Mouse (Mus musculus): Measurements from ENCODE around the gene Nrn1. TPM values are rescaled to one million over a fixed set of nuclear protein-coding genes. Genes with fewer than 3 reads are reported as not detected.

Gene Nrn1
- polyA plus RNA-seq (2016; fragmentation: Nextera tagmentation; extraction: Ambion mirVana), result 43.8 and 47.0 TPM in 2 replicates

DNA sequence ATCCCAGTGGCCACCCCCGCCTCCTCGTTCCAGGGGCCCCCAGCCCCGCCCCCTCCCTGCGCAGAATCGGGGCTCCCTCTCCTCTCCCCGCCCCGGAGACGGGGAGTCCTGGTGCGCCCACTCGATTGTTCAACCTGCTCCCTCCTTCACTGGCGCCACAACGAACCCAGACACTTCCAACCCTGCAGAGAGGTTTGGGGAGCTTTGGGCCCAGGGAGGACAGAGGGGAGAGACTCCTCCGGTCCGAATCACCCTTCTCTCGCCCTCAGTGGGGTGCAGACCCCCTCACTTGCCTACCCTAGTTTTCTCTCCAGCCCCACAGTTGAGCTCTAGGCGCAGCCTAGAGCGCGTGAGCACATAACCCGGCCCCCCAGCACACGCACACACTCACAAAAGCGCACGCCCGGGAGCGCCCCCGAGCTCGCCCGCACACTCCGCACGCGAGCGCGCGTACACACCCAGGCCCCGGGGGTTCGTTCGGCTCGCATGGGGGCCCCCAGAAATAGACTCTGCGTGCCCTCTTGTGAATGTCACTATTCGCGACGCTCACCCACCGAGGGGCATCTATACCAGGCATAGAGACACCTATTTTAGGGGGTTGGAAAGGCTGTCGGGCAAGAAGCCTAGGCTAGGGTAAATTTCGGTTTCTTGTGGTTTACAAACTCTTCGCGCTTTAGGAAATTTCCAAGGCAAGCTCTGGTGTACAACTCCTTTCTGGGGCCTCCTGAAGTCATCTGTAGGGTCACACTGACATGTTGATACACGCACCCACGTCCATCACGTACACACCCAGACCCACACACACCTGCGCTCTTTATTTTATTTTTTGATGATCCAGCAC, at the start of gene Nrn1:
Gene Nrn1 (minus strand): TSS at position 401 of the 841 bp plus-strand sequence.
- under 1% methylated on average over 44 of the region's 50 CpGs for WGBS
- peak within 1 kb of the TSS; percentile 95 for H3K27ac ChIP-seq
- peak within 1 kb of the TSS; percentile 77 for H3K9ac ChIP-seq
- H3K4me1 ChIP-seq, result peaks cover 22% of the 10 kb centered on the region
- no peaks in the 10 kb centered on the region for H3K9me3 ChIP-seq (replicated peaks)
- 0 out of 2 replicates have a peak, but pooled peaks have one; percentile 21 for ATAC-seq (ENCODE audit: low FRiP score)
- no peaks in the 10 kb centered on the region for H3K36me3 ChIP-seq
- H3K27me3 ChIP-seq, result peaks cover 54% of the 10 kb centered on the region
- H3K4me3 ChIP-seq, result peak within 1 kb of the TSS; percentile 44
- H3K4me2 ChIP-seq (replicated peaks), result peak within 1 kb of the TSS; percentile 79

DNA sequence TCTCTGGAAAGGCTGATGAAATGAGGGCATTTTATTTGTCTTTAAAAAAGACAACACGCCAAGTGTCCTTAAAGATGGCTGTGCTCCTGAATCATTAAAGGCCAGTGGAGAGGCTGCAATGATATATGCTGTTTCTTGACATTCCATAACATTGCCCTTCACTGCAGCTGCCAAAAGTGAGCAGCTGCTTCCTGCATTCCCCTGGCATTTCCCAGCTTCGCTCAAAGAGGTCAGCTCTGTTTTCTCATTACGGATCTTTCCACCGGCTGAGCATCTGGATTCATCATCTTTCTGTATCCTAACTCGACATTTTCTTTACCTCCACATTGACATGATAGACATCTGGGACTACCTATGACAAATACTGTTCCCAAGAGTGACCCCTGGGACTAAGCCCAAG, 44.7 kb upstream of the Nrn1 start:
- ATAC-seq (ENCODE audit: low FRiP score), result no peak
- H3K9me3 ChIP-seq (replicated peaks), result no peaks in the 10 kb centered on the region
- no peaks in the 10 kb centered on the region for H3K4me1 ChIP-seq
- no peak overlapping the region for H3K4me2 ChIP-seq (replicated peaks)
- no peaks in the 10 kb centered on the region for H3K36me3 ChIP-seq
- no peaks in the 10 kb centered on the region for H3K27me3 ChIP-seq
- H3K9ac ChIP-seq, result no peak overlapping the region
- H3K27ac ChIP-seq, result no peak overlapping the region
- 69% methylated on average over 5 of the region's 5 CpGs for WGBS
- no peak overlapping the region for H3K4me3 ChIP-seq

DNA sequence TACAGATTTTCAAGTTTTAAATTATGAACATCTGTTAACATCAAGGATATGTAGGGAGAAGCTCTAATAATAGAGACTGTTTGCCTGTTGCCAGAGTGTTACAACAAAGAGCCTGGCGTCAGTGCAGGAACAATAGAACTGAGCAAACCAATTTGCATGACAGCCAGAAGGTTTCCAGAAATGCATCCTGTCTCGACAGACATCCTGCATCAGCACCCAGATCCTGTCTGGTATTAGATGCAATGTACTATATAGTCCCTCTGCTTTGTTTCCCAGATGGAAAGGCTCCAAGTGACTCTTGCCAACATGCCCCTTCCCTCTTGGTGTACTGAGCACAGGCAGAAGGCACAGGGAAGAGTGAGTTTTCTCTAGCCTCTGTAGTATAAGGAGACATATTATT, 31.9 kb upstream of the Nrn1 start:
- H3K27me3 ChIP-seq, result no peaks in the 10 kb centered on the region
- no peaks in the 10 kb centered on the region for H3K9me3 ChIP-seq (replicated peaks)
- H3K4me2 ChIP-seq (replicated peaks), result no peak overlapping the region
- no peak for ATAC-seq (ENCODE audit: low FRiP score)
- H3K9ac ChIP-seq, result no peak overlapping the region
- H3K27ac ChIP-seq, result no peak overlapping the region
- no peaks in the 10 kb centered on the region for H3K4me1 ChIP-seq
- WGBS, result 30% methylated on average over 2 of the region's 2 CpGs
- H3K36me3 ChIP-seq, result no peaks in the 10 kb centered on the region
- no peak overlapping the region for H3K4me3 ChIP-seq

DNA sequence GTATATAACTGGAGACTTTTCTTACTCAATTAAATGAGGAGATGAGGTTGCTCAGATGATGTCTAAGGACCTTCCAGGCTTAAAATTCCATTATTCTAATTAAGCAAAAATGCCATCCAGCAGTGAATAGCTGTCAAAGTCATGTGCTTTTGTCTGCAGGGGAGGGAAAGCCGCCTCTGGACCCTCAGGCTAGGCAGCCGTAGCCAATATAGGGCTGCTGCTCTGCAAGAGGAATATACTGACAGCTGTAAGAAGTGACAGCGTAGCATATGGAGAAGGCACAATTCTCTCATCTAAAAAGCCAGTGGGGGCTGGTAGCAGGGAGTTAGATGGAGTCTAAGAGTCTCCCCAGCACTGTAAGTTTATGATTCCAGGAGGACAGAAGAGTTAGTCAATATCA, 16.9 kb upstream of the Nrn1 start:
- no peaks in the 10 kb centered on the region for H3K36me3 ChIP-seq
- no peak overlapping the region for H3K4me3 ChIP-seq
- no peak overlapping the region for H3K27ac ChIP-seq
- 49% methylated on average over 3 of the region's 3 CpGs for WGBS
- no peaks in the 10 kb centered on the region for H3K4me1 ChIP-seq
- no peaks in the 10 kb centered on the region for H3K9me3 ChIP-seq (replicated peaks)
- no peak for ATAC-seq (ENCODE audit: low FRiP score)
- H3K27me3 ChIP-seq, result no peaks in the 10 kb centered on the region
- H3K9ac ChIP-seq, result no peak overlapping the region
- H3K4me2 ChIP-seq (replicated peaks), result no peak overlapping the region

DNA sequence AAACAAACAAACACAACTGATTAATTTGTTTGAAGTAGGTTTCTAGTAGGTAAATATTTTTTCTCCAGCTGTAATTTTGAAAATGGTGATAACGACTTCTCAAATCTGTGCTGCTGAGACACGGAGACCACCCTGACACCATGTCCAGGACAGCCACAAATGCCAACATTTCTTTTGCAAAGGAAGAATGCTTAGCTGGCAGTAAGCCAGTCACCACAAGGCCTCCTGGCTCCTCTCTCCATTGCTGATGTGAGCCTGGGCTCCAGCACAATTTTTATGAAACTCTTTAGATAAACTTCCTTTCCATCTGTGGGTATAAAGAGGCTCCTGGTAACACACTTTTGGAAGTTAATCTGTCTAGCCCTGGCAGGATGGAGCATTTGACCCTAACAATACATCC, 15.1 kb upstream of the Nrn1 start:
- Histone ChIP-seq H3K27ac (no peak overlapping the region), H3K4me2 (replicated peaks) (no peak overlapping the region), H3K4me3 (no peak overlapping the region), H3K36me3 (no peaks in the 10 kb centered on the region), H3K27me3 (no peaks in the 10 kb centered on the region), H3K9me3 (replicated peaks) (no peaks in the 10 kb centered on the region), H3K9ac (no peak overlapping the region), H3K4me1 (no peaks in the 10 kb centered on the region)
- ATAC-seq (ENCODE audit: low FRiP score), result no peak
- 74% methylated on average over 2 of the region's 2 CpGs for WGBS

DNA sequence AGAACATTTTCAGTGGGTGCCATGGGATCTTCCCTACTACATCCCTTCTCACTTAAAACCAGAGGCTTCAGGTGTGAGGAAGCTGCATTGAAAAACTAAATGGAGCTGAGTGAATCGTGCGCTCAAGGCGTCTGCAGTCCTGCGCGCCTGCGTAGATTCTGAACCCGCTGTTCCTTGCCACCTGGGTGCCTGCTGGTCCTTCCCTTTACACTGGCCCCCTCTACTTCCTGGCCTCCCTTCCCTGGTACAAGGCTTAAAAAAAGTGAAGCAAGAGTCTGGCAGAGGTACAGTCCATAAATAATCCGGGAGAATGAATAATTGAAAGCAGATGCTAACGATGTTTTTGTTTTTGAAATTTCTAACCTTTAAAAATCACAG, 1.7 kb upstream of the Nrn1 start:
- ATAC-seq (ENCODE audit: low FRiP score), result peak; percentile 44
- Histone ChIP-seq H3K36me3 (no peaks in the 10 kb centered on the region), H3K4me2 (replicated peaks) (peak overlapping the region; percentile 79), H3K4me1 (peaks cover 19% of the 10 kb centered on the region), H3K4me3 (peak overlapping the region; percentile 44), H3K27ac (peak overlapping the region; percentile 95), H3K27me3 (peaks cover 39% of the 10 kb centered on the region), H3K9ac (peak overlapping the region; percentile 65), H3K9me3 (replicated peaks) (no peaks in the 10 kb centered on the region)
- WGBS, result 8% methylated on average over 9 of the region's 9 CpGs

DNA sequence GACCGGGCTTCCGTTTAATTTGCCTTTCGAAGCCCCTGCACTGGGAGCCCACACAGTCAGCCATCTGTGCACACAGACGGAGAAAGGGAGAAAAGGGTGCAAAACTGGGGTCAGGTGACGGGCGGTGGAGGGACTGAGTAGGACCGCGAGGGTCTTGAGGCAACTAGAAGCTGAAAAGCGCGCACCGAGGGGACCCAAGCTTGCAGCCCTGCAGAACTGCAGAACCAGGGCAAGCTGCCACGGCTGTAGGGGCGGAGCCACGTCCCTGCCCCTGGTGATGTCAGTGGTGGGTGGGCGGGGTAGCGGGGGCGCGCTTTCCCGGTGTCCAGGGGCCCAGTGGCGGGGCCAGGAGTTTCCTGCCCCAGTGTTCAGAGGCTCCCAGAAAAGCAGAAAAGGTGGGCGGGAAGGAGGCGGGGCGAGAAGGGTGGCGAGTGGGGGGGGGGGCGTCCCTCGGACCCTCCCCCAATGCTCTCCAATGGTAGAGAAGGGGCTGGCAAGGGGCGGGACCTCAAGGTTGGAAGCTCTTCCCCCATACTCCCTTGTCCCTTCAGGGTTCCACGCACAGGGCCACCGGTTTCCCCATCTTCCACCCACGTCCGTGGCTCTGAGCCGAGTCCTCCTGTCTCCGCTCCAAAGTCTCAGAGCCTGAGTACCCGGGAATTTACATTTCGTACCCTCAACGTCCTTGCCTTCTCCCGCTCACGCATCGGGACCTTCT, 1.1 kb upstream of the Nrn1 start:
- H3K4me1 ChIP-seq, result peaks cover 22% of the 10 kb centered on the region
- H3K4me3 ChIP-seq, result peak overlapping the region; percentile 44
- H3K36me3 ChIP-seq, result no peaks in the 10 kb centered on the region
- peak overlapping the region; percentile 65 for H3K9ac ChIP-seq
- H3K4me2 ChIP-seq (replicated peaks), result peak overlapping the region; percentile 79
- peak overlapping the region; percentile 95 for H3K27ac ChIP-seq
- H3K27me3 ChIP-seq, result peaks cover 44% of the 10 kb centered on the region
- 1% methylated on average over 31 of the region's 39 CpGs for WGBS
- peak; percentile 92 for ATAC-seq (ENCODE audit: low FRiP score)
- no peaks in the 10 kb centered on the region for H3K9me3 ChIP-seq (replicated peaks)

DNA sequence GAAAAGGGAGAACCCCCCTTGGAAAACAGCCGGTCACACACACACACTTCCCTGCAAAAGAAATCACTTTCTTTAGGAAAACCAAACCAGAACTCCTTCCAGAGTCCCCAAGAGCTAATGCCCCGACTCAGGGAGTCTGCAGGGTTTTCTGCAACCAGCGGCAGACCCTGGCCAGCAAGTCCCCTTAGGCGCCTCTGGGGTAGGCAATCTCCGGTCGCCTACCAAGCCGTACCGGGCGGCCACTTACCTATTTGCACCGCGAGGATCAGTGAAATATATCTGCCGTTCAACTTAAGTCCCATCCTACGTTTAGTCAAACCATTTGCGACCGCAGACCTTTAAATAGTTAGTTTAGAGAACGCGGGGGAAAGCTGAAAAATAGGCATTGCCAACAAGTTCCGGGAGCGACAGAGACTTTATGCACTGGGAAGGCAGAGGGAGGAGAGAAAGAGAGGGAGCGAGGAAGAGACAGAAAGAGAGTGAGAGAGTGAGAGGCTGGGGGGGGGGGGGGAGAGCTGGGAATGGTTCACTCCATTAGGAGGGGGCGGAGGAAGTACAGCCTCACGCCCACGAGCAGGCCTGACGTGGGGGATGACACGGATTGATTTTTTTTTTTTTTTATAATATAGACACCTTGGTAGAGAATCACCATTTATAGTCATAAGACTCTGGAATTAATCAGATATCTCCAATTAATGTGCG, 791 bp downstream of the Nrn1 start:
- WGBS, result under 1% methylated on average over 24 of the region's 26 CpGs
- H3K9me3 ChIP-seq (replicated peaks), result no peaks in the 10 kb centered on the region
- H3K27me3 ChIP-seq, result peaks cover 62% of the 10 kb centered on the region
- H3K9ac ChIP-seq, result peak overlapping the region; percentile 77
- peak overlapping the region; percentile 95 for H3K27ac ChIP-seq
- no peaks in the 10 kb centered on the region for H3K36me3 ChIP-seq
- H3K4me3 ChIP-seq, result peak overlapping the region; percentile 44
- peak overlapping the region; percentile 79 for H3K4me2 ChIP-seq (replicated peaks)
- ATAC-seq (ENCODE audit: low FRiP score), result no peak
- H3K4me1 ChIP-seq, result peaks cover 22% of the 10 kb centered on the region

DNA sequence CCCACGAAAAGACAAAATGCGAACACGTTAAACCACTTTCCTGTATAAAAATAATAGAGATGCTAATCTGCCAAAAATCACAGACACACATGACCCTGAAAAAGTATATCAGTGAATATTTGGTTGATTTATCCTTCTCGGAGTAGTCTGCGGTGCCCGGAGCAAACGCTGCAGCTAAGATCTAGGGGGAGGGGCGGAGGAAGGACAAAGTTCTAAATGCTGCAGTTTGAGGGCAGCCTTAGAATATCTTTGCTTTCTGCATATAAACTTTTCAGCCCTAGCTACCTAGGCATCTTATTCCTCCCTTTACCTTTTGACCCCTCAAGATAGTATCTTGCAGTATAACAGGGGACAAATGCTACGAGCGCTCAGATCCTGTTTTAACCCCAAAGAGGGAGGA, 1.4 kb downstream of the Nrn1 start:
- H3K4me1 ChIP-seq, result peaks cover 22% of the 10 kb centered on the region
- H3K9ac ChIP-seq, result peak overlapping the region; percentile 77
- H3K4me2 ChIP-seq (replicated peaks), result peak overlapping the region; percentile 79; the same call in 1 of the 2 replicates
- peaks cover 68% of the 10 kb centered on the region for H3K27me3 ChIP-seq
- whole genome bisulfite sequencing, result under 1% methylated on average over 10 of the region's 10 CpGs
- H3K36me3 ChIP-seq, result no peaks in the 10 kb centered on the region
- ATAC-seq (ENCODE audit: low FRiP score), result no peak
- peak overlapping the region; percentile 95 for H3K27ac ChIP-seq
- H3K9me3 ChIP-seq (replicated peaks), result no peaks in the 10 kb centered on the region
- peak overlapping the region; percentile 44 for H3K4me3 ChIP-seq

DNA sequence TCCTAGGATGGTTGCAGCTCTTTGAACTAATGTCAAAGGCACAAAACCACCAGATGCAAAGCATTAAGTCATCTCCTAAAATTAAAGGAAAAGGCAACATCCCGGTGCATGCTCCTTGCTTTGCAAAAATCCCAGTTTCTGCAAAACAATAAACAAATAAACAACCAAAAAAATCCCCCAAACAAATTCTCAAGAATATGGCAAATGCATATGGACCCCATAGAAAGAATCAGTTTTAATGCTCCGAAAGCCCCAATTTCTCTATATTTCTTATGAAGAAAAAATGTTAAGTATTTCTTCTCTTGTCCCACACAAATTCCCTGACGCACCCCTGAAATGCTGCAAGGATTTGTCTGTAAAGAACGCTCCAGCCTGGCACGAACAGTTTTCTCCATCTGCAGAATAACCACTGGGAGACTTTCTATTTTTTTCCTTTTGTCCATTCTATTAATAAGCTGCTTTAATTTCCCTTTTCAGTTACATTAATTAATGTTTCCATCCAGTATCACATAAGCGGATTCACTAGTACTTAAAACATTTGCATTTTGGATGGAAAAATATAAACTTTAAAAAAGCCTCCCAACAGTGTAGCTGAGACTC, 1.9 kb downstream of the Nrn1 start:
- peaks cover 71% of the 10 kb centered on the region for H3K27me3 ChIP-seq
- no peaks in the 10 kb centered on the region for H3K9me3 ChIP-seq (replicated peaks)
- H3K9ac ChIP-seq, result peak overlapping the region; percentile 77
- H3K27ac ChIP-seq, result peak overlapping the region; percentile 95
- peaks cover 22% of the 10 kb centered on the region for H3K4me1 ChIP-seq
- no peak for ATAC-seq (ENCODE audit: low FRiP score)
- peak overlapping the region; percentile 44 for H3K4me3 ChIP-seq
- no peaks in the 10 kb centered on the region for H3K36me3 ChIP-seq
- peak overlapping the region; percentile 79 for H3K4me2 ChIP-seq (replicated peaks)
- 4% methylated on average over 6 of the region's 6 CpGs for WGBS

DNA sequence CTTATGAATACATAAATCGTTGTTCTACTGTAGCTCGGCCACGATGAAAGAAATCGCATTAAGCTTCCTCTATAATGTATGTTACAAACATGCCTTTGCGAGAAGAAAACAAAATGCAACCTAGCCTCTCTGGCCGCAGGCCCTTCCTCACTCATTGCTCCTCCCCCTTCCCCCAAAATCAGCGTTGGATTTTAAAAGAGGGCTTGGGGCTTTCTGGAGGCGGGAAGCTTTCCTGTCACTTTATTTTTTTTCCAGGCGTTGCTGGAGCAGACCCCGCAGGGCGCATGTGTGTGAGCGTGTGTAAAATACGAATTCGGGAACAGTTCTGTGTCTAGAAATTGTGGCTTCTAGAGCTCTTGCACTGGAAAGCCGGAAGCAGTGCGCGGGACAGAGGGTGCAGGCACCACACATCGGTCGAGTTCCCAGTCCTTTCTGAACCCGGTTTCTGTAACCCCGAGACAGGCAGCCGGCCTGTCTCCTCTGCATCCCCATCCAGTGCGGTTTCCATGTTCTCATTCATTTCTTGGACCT, 2.9 kb downstream of the Nrn1 start:
- no peak for ATAC-seq (ENCODE audit: low FRiP score)
- Histone ChIP-seq H3K4me1 (peaks cover 26% of the 10 kb centered on the region), H3K4me2 (replicated peaks) (peak overlapping the region; percentile 60), H3K27ac (peak overlapping the region; percentile 95), H3K36me3 (no peaks in the 10 kb centered on the region), H3K9me3 (replicated peaks) (no peaks in the 10 kb centered on the region), H3K27me3 (peaks cover 77% of the 10 kb centered on the region), H3K9ac (peak overlapping the region; percentile 77), H3K4me3 (peak overlapping the region; percentile 44)
- under 1% methylated on average over 23 of the region's 23 CpGs for WGBS

Data from hindbrain, embryonic 12.5 days (tissue).